Mouse (Mus musculus): ENCODE data around the gene Asb8. TPM values are rescaled to one million over a fixed set of nuclear protein-coding genes. Genes with fewer than 3 reads are reported as not detected.

Gene Asb8
- polyA plus RNA-seq, 1 experiment from 2014 or later, result 52.6 TPM

GRCm38 (mm10) chr15:98166963-98167644 lies 1.7 kb upstream of the Asb8 start, which contains the start of gene Ccdc184:
Gene Ccdc184 (plus strand): TSS chr15:98167158.
- Histone ChIP-seq H3K36me3 (ENCODE audit: control insufficient read depth, insufficient read depth, low read length) (no peaks in the 10 kb centered on the region), H3K4me2 (replicated peaks; ENCODE audit: low read depth, low read length) (peak within 1 kb of the TSS; percentile 72), H3K9ac (ENCODE audit: low read depth, low read length) (no peak within 1 kb of the TSS), H3K4me1 (ENCODE audit: control insufficient read depth, insufficient read depth, low read length) (peaks cover 8% of the 10 kb centered on the region; the same call in 1 of the 2 replicates), H3K27me3 (ENCODE audit: control insufficient read depth, insufficient read depth, low read length) (peaks cover 42% of the 10 kb centered on the region), H3K4me3 (ENCODE audit: low read length) (peak within 1 kb of the TSS; percentile 38), H3K9me3 (ENCODE audit: control insufficient read depth, low read length) (no peaks in the 10 kb centered on the region), H3K27ac (ENCODE audit: low read depth, low read length) (no peak within 1 kb of the TSS)
- WGBS, result 3% methylated on average over 18 of the region's 18 CpGs
- ATAC-seq (ENCODE audit: low FRiP score, low TSS enrichment), result no peak

- Histone ChIP-seq H3K4me1 (ENCODE audit: control insufficient read depth, insufficient read depth, low read length) (peaks cover 17% of the 10 kb centered on the region; the same call in 1 of the 2 replicates), H3K27me3 (ENCODE audit: control insufficient read depth, insufficient read depth, low read length) (peaks cover 13% of the 10 kb centered on the region), H3K9me3 (ENCODE audit: control insufficient read depth, low read length) (no peaks in the 10 kb centered on the region), H3K36me3 (ENCODE audit: control insufficient read depth, insufficient read depth, low read length) (no peaks in the 10 kb centered on the region), H3K27ac (ENCODE audit: low read depth, low read length) (no peak overlapping the region), H3K9ac (ENCODE audit: low read depth, low read length) (no peak overlapping the region), H3K4me2 (replicated peaks; ENCODE audit: low read depth, low read length) (no peak overlapping the region), H3K4me3 (ENCODE audit: low read length) (no peak overlapping the region)
- WGBS, result 64% methylated on average over 4 of the region's 4 CpGs
- ATAC-seq (ENCODE audit: low FRiP score, low TSS enrichment), result no peak
Measured at GRCm38 (mm10) chr15:98162561-98162960, 2.9 kb downstream of the Asb8 start.

DNA sequence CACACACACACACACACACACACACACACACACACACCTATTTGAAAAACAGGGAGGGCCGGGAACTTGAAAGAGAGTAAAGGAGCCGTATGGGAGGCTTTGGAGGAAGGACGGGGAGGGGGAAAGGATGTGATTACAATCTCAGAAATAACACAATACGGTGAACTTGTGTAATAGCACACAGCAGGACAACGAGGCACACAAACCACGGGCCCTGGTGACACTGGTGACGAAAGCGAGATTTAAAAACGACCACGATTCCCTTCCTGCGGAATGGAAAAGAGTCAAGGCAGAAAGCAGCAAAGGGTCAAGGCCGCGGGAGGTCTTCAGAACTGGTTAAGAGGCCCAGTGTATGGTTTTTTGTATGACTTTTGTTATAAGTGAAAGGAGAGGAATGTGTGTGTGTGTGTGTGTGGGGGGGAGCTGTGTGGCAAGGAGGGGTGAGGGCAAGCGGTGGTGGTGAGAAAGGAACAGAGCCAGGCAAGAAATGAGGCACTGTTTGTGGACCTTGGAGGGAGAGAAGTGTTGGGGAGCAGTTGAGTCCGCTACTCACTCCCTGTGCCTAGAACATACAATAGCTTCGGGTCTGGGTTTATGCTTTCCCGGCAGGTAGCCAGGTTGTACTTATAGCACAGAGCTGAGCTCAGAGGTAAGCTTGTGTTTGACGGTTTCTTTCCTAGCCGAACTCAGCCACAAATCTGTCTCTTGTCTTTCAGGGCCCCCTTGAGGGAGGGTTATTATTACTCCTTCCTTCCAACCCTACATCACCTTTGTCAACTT lies 4.2 kb downstream of the Asb8 start:
- WGBS, result 65% methylated on average over 19 of the region's 19 CpGs
- Histone ChIP-seq H3K4me2 (replicated peaks; ENCODE audit: low read depth, low read length) (no peak overlapping the region), H3K9ac (ENCODE audit: low read depth, low read length) (no peak overlapping the region), H3K4me1 (ENCODE audit: control insufficient read depth, insufficient read depth, low read length) (peaks cover 11% of the 10 kb centered on the region; the same call in 1 of the 2 replicates), H3K36me3 (ENCODE audit: control insufficient read depth, insufficient read depth, low read length) (no peaks in the 10 kb centered on the region), H3K27me3 (ENCODE audit: control insufficient read depth, insufficient read depth, low read length) (peaks cover 9% of the 10 kb centered on the region; the same call in 1 of the 2 replicates), H3K9me3 (ENCODE audit: control insufficient read depth, low read length) (no peaks in the 10 kb centered on the region), H3K27ac (ENCODE audit: low read depth, low read length) (no peak overlapping the region), H3K4me3 (ENCODE audit: low read length) (no peak overlapping the region)
- no peak; the same call in 1 of the 2 replicates for ATAC-seq (ENCODE audit: low FRiP score, low TSS enrichment)

GRCm38 (mm10) chr15:98157253-98157652 lies 8.2 kb downstream of the Asb8 start:
- no peaks in the 10 kb centered on the region for H3K27me3 ChIP-seq (ENCODE audit: control insufficient read depth, insufficient read depth, low read length)
- no peak overlapping the region for H3K4me2 ChIP-seq (replicated peaks; ENCODE audit: low read depth, low read length)
- 53% methylated on average over 1 of the region's 1 CpGs for WGBS
- no peaks in the 10 kb centered on the region for H3K9me3 ChIP-seq (ENCODE audit: control insufficient read depth, low read length)
- H3K36me3 ChIP-seq (ENCODE audit: control insufficient read depth, insufficient read depth, low read length), result no peaks in the 10 kb centered on the region
- H3K9ac ChIP-seq (ENCODE audit: low read depth, low read length), result no peak overlapping the region
- no peak overlapping the region for H3K4me3 ChIP-seq (ENCODE audit: low read length)
- ATAC-seq (ENCODE audit: low FRiP score, low TSS enrichment), result no peak
- H3K27ac ChIP-seq (ENCODE audit: low read depth, low read length), result no peak overlapping the region
- peaks cover 11% of the 10 kb centered on the region; the same call in 1 of the 2 replicates for H3K4me1 ChIP-seq (ENCODE audit: control insufficient read depth, insufficient read depth, low read length)

DNA sequence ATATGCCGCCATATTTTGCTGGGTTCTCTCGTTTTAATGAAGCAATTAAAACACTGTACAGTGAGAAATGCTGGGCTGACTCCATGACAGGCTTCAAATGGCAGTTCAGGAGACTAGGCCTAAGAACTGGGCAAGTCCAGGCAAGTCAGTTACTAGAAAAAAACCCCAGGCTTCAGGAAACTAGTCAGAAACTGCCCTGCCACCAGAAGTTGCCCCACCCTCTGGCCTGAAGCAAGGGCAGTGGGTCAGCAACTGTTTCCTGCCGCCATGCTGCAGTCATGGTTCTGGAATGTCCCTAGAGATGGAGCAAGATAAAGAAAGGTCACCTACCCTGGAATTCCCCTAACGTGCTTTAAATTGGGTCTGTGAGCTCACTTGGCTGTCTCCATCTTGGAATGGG lies 9.5 kb downstream of the Asb8 start:
- Histone ChIP-seq H3K9ac (ENCODE audit: low read depth, low read length) (no peak overlapping the region), H3K27me3 (ENCODE audit: control insufficient read depth, insufficient read depth, low read length) (no peaks in the 10 kb centered on the region), H3K4me3 (ENCODE audit: low read length) (no peak overlapping the region), H3K4me1 (ENCODE audit: control insufficient read depth, insufficient read depth, low read length) (peaks cover 1% of the 10 kb centered on the region; the same call in 1 of the 2 replicates), H3K36me3 (ENCODE audit: control insufficient read depth, insufficient read depth, low read length) (no peaks in the 10 kb centered on the region), H3K4me2 (replicated peaks; ENCODE audit: low read depth, low read length) (no peak overlapping the region), H3K27ac (ENCODE audit: low read depth, low read length) (no peak overlapping the region), H3K9me3 (ENCODE audit: control insufficient read depth, low read length) (no peaks in the 10 kb centered on the region)
- ATAC-seq (ENCODE audit: low FRiP score, low TSS enrichment), result no peak
- WGBS, result 62% methylated on average over 4 of the region's 4 CpGs

DNA sequence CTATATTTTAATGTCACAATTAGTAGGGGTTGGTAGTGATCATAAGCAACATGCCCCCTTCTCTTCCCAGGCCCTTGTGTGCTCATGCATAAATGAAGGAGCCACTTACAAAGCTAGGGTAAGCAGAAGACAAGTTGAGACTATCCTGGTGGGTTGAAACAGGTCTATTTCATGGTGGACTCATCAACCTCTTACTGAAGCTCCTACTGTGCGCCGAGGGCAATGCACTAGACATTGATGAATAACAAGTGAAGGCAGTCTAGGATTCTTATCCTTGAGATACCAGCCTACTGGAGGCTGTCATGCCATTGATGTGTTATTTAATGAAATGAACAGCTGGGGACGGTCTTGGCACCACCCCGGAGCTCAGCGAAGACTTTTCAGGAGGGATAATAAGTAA lies 10.2 kb downstream of the Asb8 start:
- 91% methylated on average over 5 of the region's 5 CpGs for WGBS
- H3K9ac ChIP-seq (ENCODE audit: low read depth, low read length), result no peak overlapping the region
- H3K4me3 ChIP-seq (ENCODE audit: low read length), result no peak overlapping the region
- no peak overlapping the region for H3K4me2 ChIP-seq (replicated peaks; ENCODE audit: low read depth, low read length)
- ATAC-seq (ENCODE audit: low FRiP score, low TSS enrichment), result no peak
- H3K36me3 ChIP-seq (ENCODE audit: control insufficient read depth, insufficient read depth, low read length), result no peaks in the 10 kb centered on the region
- no peak overlapping the region for H3K27ac ChIP-seq (ENCODE audit: low read depth, low read length)
- no peaks in the 10 kb centered on the region for H3K4me1 ChIP-seq (ENCODE audit: control insufficient read depth, insufficient read depth, low read length)
- no peaks in the 10 kb centered on the region for H3K9me3 ChIP-seq (ENCODE audit: control insufficient read depth, low read length)
- no peaks in the 10 kb centered on the region for H3K27me3 ChIP-seq (ENCODE audit: control insufficient read depth, insufficient read depth, low read length)

GRCm38 (mm10) chr15:98154631-98155030 lies 10.8 kb downstream of the Asb8 start:
- Histone ChIP-seq H3K27ac (ENCODE audit: low read depth, low read length) (no peak overlapping the region), H3K9ac (ENCODE audit: low read depth, low read length) (no peak overlapping the region), H3K27me3 (ENCODE audit: control insufficient read depth, insufficient read depth, low read length) (no peaks in the 10 kb centered on the region), H3K36me3 (ENCODE audit: control insufficient read depth, insufficient read depth, low read length) (no peaks in the 10 kb centered on the region), H3K9me3 (ENCODE audit: control insufficient read depth, low read length) (no peaks in the 10 kb centered on the region), H3K4me3 (ENCODE audit: low read length) (no peak overlapping the region), H3K4me2 (replicated peaks; ENCODE audit: low read depth, low read length) (no peak overlapping the region), H3K4me1 (ENCODE audit: control insufficient read depth, insufficient read depth, low read length) (no peaks in the 10 kb centered on the region)
- 81% methylated on average over 3 of the region's 3 CpGs for WGBS
- ATAC-seq (ENCODE audit: low FRiP score, low TSS enrichment), result no peak

DNA sequence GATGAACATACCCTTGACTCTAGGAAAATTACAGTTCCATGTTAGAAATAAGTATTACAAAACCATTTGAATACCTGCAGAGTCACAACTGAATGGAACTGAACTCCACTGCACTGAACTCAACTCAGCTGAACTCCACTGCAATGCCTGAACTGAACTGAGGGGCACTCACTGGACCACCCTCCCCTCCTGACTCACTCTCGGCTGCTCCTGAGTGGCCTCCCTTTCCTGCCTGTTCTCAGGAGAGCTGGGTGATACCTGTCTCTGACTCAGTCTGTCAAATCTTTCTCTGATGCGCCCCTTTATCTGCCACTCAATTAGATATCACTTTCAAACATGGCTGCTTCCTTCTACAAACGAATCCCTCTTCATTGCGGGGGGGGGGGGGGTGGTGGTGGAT lies 11.3 kb downstream of the Asb8 start:
- Histone ChIP-seq H3K9ac (ENCODE audit: low read depth, low read length) (no peak overlapping the region), H3K9me3 (ENCODE audit: control insufficient read depth, low read length) (no peaks in the 10 kb centered on the region), H3K27me3 (ENCODE audit: control insufficient read depth, insufficient read depth, low read length) (no peaks in the 10 kb centered on the region), H3K4me3 (ENCODE audit: low read length) (no peak overlapping the region), H3K36me3 (ENCODE audit: control insufficient read depth, insufficient read depth, low read length) (no peaks in the 10 kb centered on the region), H3K4me2 (replicated peaks; ENCODE audit: low read depth, low read length) (no peak overlapping the region), H3K4me1 (ENCODE audit: control insufficient read depth, insufficient read depth, low read length) (no peaks in the 10 kb centered on the region), H3K27ac (ENCODE audit: low read depth, low read length) (no peak overlapping the region)
- WGBS, result 64% methylated on average over 4 of the region's 4 CpGs
- no peak for ATAC-seq (ENCODE audit: low FRiP score, low TSS enrichment)

DNA sequence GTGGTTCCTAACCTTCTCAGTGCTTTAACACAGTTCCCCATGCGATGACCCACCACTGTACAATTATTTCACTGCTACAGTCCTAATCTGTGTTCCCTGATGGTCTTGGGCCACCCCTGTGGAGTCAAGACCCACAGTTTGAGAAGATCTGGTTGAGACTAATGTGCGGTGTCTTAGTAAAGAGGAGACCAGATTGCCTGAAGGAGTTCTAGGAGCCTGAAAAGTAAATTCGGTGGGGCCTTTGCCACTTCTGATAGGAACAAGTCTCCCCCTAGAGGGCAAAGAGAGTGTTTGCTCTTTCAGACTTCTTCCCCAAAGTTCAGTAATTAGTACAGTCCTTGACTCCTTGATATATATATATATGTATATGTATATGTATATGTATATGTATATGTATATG lies 11.8 kb downstream of the Asb8 start:
- Histone ChIP-seq H3K36me3 (ENCODE audit: control insufficient read depth, insufficient read depth, low read length) (no peaks in the 10 kb centered on the region), H3K27me3 (ENCODE audit: control insufficient read depth, insufficient read depth, low read length) (no peaks in the 10 kb centered on the region), H3K4me1 (ENCODE audit: control insufficient read depth, insufficient read depth, low read length) (no peaks in the 10 kb centered on the region), H3K9me3 (ENCODE audit: control insufficient read depth, low read length) (no peaks in the 10 kb centered on the region), H3K9ac (ENCODE audit: low read depth, low read length) (no peak overlapping the region), H3K4me3 (ENCODE audit: low read length) (no peak overlapping the region), H3K27ac (ENCODE audit: low read depth, low read length) (no peak overlapping the region), H3K4me2 (replicated peaks; ENCODE audit: low read depth, low read length) (no peak overlapping the region)
- ATAC-seq (ENCODE audit: low FRiP score, low TSS enrichment), result 0 out of 2 replicates have a peak, but pooled peaks have one; percentile 43
- 20% methylated on average over 3 of the region's 3 CpGs for WGBS

All from kidney, embryonic 14.5 days (tissue).